Mouse (Mus musculus) limb, embryonic 10.5 days (tissue): ENCODE data around the gene Gm28048. TPM values are rescaled to one million over a fixed set of nuclear protein-coding genes. Genes with fewer than 3 reads are reported as not detected.

Experiments
- DNase-seq: peaks from one replicate; pipeline ENCODE4 v3.0.0-alpha.2; 2017; ENCODE audit warnings: low spot score
- H3K27ac ChIP-seq: fragments of 300-500 bp; sonication (generic); 2 replicates; pipeline ENCODE4 v1.5.1; 2016; ENCODE audit warnings: mild to moderate bottlenecking
- H3K27me3 ChIP-seq: fragments of 300-500 bp; sonication (generic); 2 replicates; pipeline ENCODE4 v1.6.1; 2016; ENCODE audit warnings: low read depth, mild to moderate bottlenecking; ENCODE audit not compliant: poor library complexity, severe bottlenecking
- H3K36me3 ChIP-seq: fragments of 300-500 bp; sonication (generic); 2 replicates; pipeline ENCODE4 v1.6.1; 2016; ENCODE audit warnings: mild to moderate bottlenecking, moderate library complexity
- H3K4me1 ChIP-seq: fragments of 300-500 bp; sonication (generic); 2 replicates; pipeline ENCODE4 v1.6.1; 2016
- H3K4me3 ChIP-seq: fragments of 300-500 bp; sonication (generic); 2 replicates; pipeline ENCODE4 v1.5.1; 2016; ENCODE audit warnings: mild to moderate bottlenecking, moderate library complexity
- H3K9me3 ChIP-seq: fragments of 300-500 bp; sonication (generic); replicated peaks from 2 replicates; pipeline ENCODE4 v1.6.1; 2016; ENCODE audit warnings: mild to moderate bottlenecking
- WGBS: fragments of 180-500 bp; shearing (Covaris S2); methylation state at CpG from one replicate; pipeline ENCODE4 v1.1.7; 2016; 5-methylcytosine and 5-hydroxymethylcytosine counted together
- polyA plus RNA-seq: library from polyadenylated mRNA; unstranded; fragments of >200 nt; fragmentation: Nextera tagmentation; extraction: Ambion mirVana; gene quantifications from 2 replicates; pipeline ENCODE4 v1.2.1, GENCODE M21; 2016

Gm28048 gene
- polyA plus RNA-seq, 1 experiment from 2014 or later: 4.1 TPM

- no peak for DNase-seq
- Histone ChIP-seq H3K4me1 (no peaks in the 10 kb centered on the region), H3K27me3 (no peaks in the 10 kb centered on the region), H3K27ac (no peak overlapping the region), H3K4me3 (no peak overlapping the region), H3K36me3 (no peaks in the 10 kb centered on the region), H3K9me3 (no peaks in the 10 kb centered on the region)
These were observed 173.8 kb downstream of the Gm28048 start for GRCm38 (mm10) chr11:22808040-22808439.

GRCm38 (mm10) chr11:22805171-22805570 lies 176.7 kb downstream of the Gm28048 start:
- Histone ChIP-seq H3K4me1 (peaks cover 3% of the 10 kb centered on the region), H3K9me3 (no peaks in the 10 kb centered on the region), H3K27me3 (no peaks in the 10 kb centered on the region), H3K4me3 (no peak overlapping the region), H3K27ac (no peak overlapping the region), H3K36me3 (no peaks in the 10 kb centered on the region)
- 65% methylated on average over 1 of the region's 1 CpGs for WGBS
- no peak for DNase-seq

- Histone ChIP-seq H3K4me3 (no peak overlapping the region), H3K36me3 (no peaks in the 10 kb centered on the region), H3K4me1 (peaks cover 10% of the 10 kb centered on the region), H3K27ac (peak overlapping the region; percentile 54; the same call in 1 of the 2 replicates), H3K9me3 (no peaks in the 10 kb centered on the region), H3K27me3 (no peaks in the 10 kb centered on the region)
- WGBS: 28% methylated on average over 9 of the region's 9 CpGs
- DNase-seq: no peak
These were observed 181.9 kb downstream of the Gm28048 start for GRCm38 (mm10) chr11:22799987-22800424.

GRCm38 (mm10) chr11:22798916-22799315 lies 183.0 kb downstream of the Gm28048 start:
- H3K27ac ChIP-seq: no peak overlapping the region
- DNase-seq: no peak
- no peaks in the 10 kb centered on the region for H3K36me3 ChIP-seq
- WGBS: 71% methylated on average over 5 of the region's 5 CpGs
- no peaks in the 10 kb centered on the region for H3K27me3 ChIP-seq
- no peaks in the 10 kb centered on the region for H3K9me3 ChIP-seq
- H3K4me3 ChIP-seq: no peak overlapping the region
- peaks cover 10% of the 10 kb centered on the region for H3K4me1 ChIP-seq

- H3K9me3 ChIP-seq: no peaks in the 10 kb centered on the region
- 87% methylated on average over 1 of the region's 1 CpGs for WGBS
- H3K27ac ChIP-seq: no peak overlapping the region
- DNase-seq: no peak
- no peaks in the 10 kb centered on the region for H3K36me3 ChIP-seq
- peaks cover 3% of the 10 kb centered on the region for H3K4me1 ChIP-seq
- H3K27me3 ChIP-seq: no peaks in the 10 kb centered on the region
- no peak overlapping the region for H3K4me3 ChIP-seq
These were observed 187.2 kb downstream of the Gm28048 start for GRCm38 (mm10) chr11:22794734-22795133.

- no peaks in the 10 kb centered on the region for H3K4me1 ChIP-seq
- WGBS: 88% methylated on average over 1 of the region's 1 CpGs
- no peaks in the 10 kb centered on the region for H3K36me3 ChIP-seq
- DNase-seq: no peak
- no peaks in the 10 kb centered on the region for H3K9me3 ChIP-seq
- no peak overlapping the region for H3K27ac ChIP-seq
- H3K27me3 ChIP-seq: no peaks in the 10 kb centered on the region
- H3K4me3 ChIP-seq: no peak overlapping the region
These were observed 188.0 kb downstream of the Gm28048 start for GRCm38 (mm10) chr11:22793881-22794203.

- Histone ChIP-seq H3K4me1 (no peaks in the 10 kb centered on the region), H3K36me3 (no peaks in the 10 kb centered on the region), H3K27me3 (no peaks in the 10 kb centered on the region), H3K27ac (no peak overlapping the region), H3K4me3 (no peak overlapping the region), H3K9me3 (no peaks in the 10 kb centered on the region)
- DNase-seq: no peak
- WGBS: 88% methylated on average over 3 of the region's 3 CpGs
These were observed 188.6 kb downstream of the Gm28048 start for GRCm38 (mm10) chr11:22793176-22793880.

- 97% methylated on average over 1 of the region's 1 CpGs for WGBS
- Histone ChIP-seq H3K4me1 (no peaks in the 10 kb centered on the region), H3K9me3 (no peaks in the 10 kb centered on the region), H3K27me3 (no peaks in the 10 kb centered on the region), H3K27ac (no peak overlapping the region), H3K4me3 (no peak overlapping the region), H3K36me3 (no peaks in the 10 kb centered on the region)
- no peak for DNase-seq
These were observed 189.7 kb downstream of the Gm28048 start for GRCm38 (mm10) chr11:22792149-22792548.

GRCm38 (mm10) chr11:22791726-22792125 lies 190.2 kb downstream of the Gm28048 start:
- Histone ChIP-seq H3K9me3 (no peaks in the 10 kb centered on the region), H3K36me3 (no peaks in the 10 kb centered on the region), H3K4me3 (no peak overlapping the region), H3K27me3 (no peaks in the 10 kb centered on the region), H3K27ac (no peak overlapping the region), H3K4me1 (no peaks in the 10 kb centered on the region)
- DNase-seq: no peak
- 91% methylated on average over 5 of the region's 5 CpGs for WGBS

GRCm38 (mm10) chr11:22787833-22788232 lies 194.1 kb downstream of the Gm28048 start:
- H3K27me3 ChIP-seq: no peaks in the 10 kb centered on the region
- 90% methylated on average over 2 of the region's 2 CpGs for WGBS
- H3K36me3 ChIP-seq: no peaks in the 10 kb centered on the region
- no peaks in the 10 kb centered on the region for H3K9me3 ChIP-seq
- peaks cover 4% of the 10 kb centered on the region; the same call in 1 of the 2 replicates for H3K4me1 ChIP-seq
- no peak overlapping the region for H3K27ac ChIP-seq
- DNase-seq: no peak
- no peak overlapping the region for H3K4me3 ChIP-seq

Other genes with a start within 250 kb of the Gm28048 start
- 1.9 and 3.4 TPM in 2 replicates for gene B3gnt2, start 121.1 kb downstream of the Gm28048 start, polyA plus RNA-seq
- 2.2 and 2.4 TPM in 2 replicates for gene Zrsr1, start 10.1 kb downstream of the Gm28048 start, polyA plus RNA-seq
- gene Commd1, start 292 bp upstream of the Gm28048 start, polyA plus RNA-seq: 376 and 399 TPM in 2 replicates
- gene Cct4, start 8.4 kb upstream of the Gm28048 start, polyA plus RNA-seq: 402 and 453 TPM in 2 replicates
- gene Fam161a, start 25.4 kb upstream of the Gm28048 start, polyA plus RNA-seq: 0.78 and 1.6 TPM in 2 replicates